Mouse (Mus musculus): ENCODE data around the gene Tyk2.
A peak's percentile ranks its signal among the peaks of the same experiment; 100 is the strongest.

- TF ChIP-seq CTCF (IDR thresholded peaks at IDR 0.05; ENCODE audit: low read depth, low read length), result peak; percentile 90
- no peak for TF ChIP-seq GATA1 (IDR thresholded peaks at IDR 0.05; ENCODE audit: borderline replicate concordance, low read length)
- no peak for TF ChIP-seq POLR2AphosphoS5 (IDR thresholded peaks at IDR 0.05; ENCODE audit: insufficient replicate concordance, low read depth, low read length)
- TF ChIP-seq TAL1 (conservative IDR thresholded peaks at IDR 0.05; ENCODE audit: low read depth, low read length), result no peak
Measured at GRCm38 (mm10) chr9:21161209-21161909, 30.3 kb upstream of the Tyk2 start.

All from G1E (cell line).